Mouse (Mus musculus) kidney, adult 9 months (tissue): ENCODE measurements around the gene Garnl3.
"Not testable (repeated sequence)": the region's sequence is repeated elsewhere in the genome, so short reads cannot be mapped to it uniquely, and the experiment has no call there.

Experiments used
- DNase-seq: peaks from one replicate; pipeline ENCODE4 v3.0.0; 2022

Garnl3 gene

GRCm38 (mm10) chr2:33154751-33155372 lies 23.4 kb upstream of the Garnl3 start:
- DNase-seq: peak; percentile 88

GRCm38 (mm10) chr2:33146994-33147393 lies 15.5 kb upstream of the Garnl3 start:
- DNase-seq: no peak

- DNase-seq: no peak
Measured at GRCm38 (mm10) chr2:33143292-33143691, 11.8 kb upstream of the Garnl3 start.

- no peak for DNase-seq
Measured at GRCm38 (mm10) chr2:33138491-33138890, 7.0 kb upstream of the Garnl3 start.

GRCm38 (mm10) chr2:33137731-33138130 lies 6.3 kb upstream of the Garnl3 start:
- DNase-seq: no peak

GRCm38 (mm10) chr2:33137244-33137643 lies 5.8 kb upstream of the Garnl3 start:
- DNase-seq: no peak

GRCm38 (mm10) chr2:33136366-33136765 lies 4.9 kb upstream of the Garnl3 start:
- no peak for DNase-seq

GRCm38 (mm10) chr2:33134766-33135490 lies 3.5 kb upstream of the Garnl3 start:
- no peak for DNase-seq

- peak; percentile 14 for DNase-seq
Measured at GRCm38 (mm10) chr2:33132306-33132705, 852 bp upstream of the Garnl3 start.

GRCm38 (mm10) chr2:33130526-33131483 lies 649 bp downstream of the Garnl3 start:
- DNase-seq: peak; percentile 98

GRCm38 (mm10) chr2:33130141-33130525 lies 1.3 kb downstream of the Garnl3 start:
- DNase-seq: no peak

GRCm38 (mm10) chr2:33129696-33130095 lies 1.8 kb downstream of the Garnl3 start:
- DNase-seq: no peak

- DNase-seq: no peak
Measured at GRCm38 (mm10) chr2:33129005-33129404, 2.4 kb downstream of the Garnl3 start.

GRCm38 (mm10) chr2:33127271-33127670 lies 4.2 kb downstream of the Garnl3 start:
- DNase-seq: no peak

GRCm38 (mm10) chr2:33122856-33123255 lies 8.6 kb downstream of the Garnl3 start:
- no peak for DNase-seq

- no peak for DNase-seq
Measured at GRCm38 (mm10) chr2:33100536-33100935, 30.9 kb downstream of the Garnl3 start.

GRCm38 (mm10) chr2:33097326-33097725 lies 34.1 kb downstream of the Garnl3 start:
- DNase-seq: not testable (repeated sequence)

- no peak for DNase-seq
Measured at GRCm38 (mm10) chr2:33095221-33095671, 36.2 kb downstream of the Garnl3 start.

- DNase-seq: no peak
Measured at GRCm38 (mm10) chr2:33090620-33091520, 40.6 kb downstream of the Garnl3 start.

GRCm38 (mm10) chr2:33090033-33090400 lies 41.4 kb downstream of the Garnl3 start:
- not testable (repeated sequence) for DNase-seq

- DNase-seq: no peak
Measured at GRCm38 (mm10) chr2:33089356-33090032, 42.0 kb downstream of the Garnl3 start.
